Mouse (Mus musculus) ES-E14 (cell line): Measurements from ENCODE around the gene Mfap2.

Experiments used
- CHD2 ChIP-seq: IDR thresholded peaks from 2 replicates; pipeline ENCODE4 v1.6.1; 2014; ENCODE audit warnings: mild to moderate bottlenecking, low read depth, low read length, inconsistent platforms
- HCFC1 ChIP-seq: IDR thresholded peaks from 2 replicates; pipeline ENCODE4 v1.6.1; 2012; ENCODE audit warnings: low read length, inconsistent platforms, borderline replicate concordance; ENCODE audit not compliant: insufficient read depth
- MAFK ChIP-seq: IDR thresholded peaks from 2 replicates; pipeline ENCODE4 v1.6.1; 2014; ENCODE audit warnings: mild to moderate bottlenecking, low read depth, low read length, inconsistent platforms; ENCODE audit not compliant: insufficient read depth
- ZC3H11A ChIP-seq: IDR thresholded peaks from 2 replicates; pipeline ENCODE4 v1.6.1; 2012; ENCODE audit warnings: low read depth, mild to moderate bottlenecking, inconsistent platforms, low read length, borderline replicate concordance
- ZNF384 ChIP-seq: IDR thresholded peaks from 2 replicates; pipeline ENCODE4 v1.6.1; 2012; ENCODE audit warnings: low read depth, low read length, inconsistent platforms

GRCm38 (mm10) chr4:141010118-141010517 is at the start of gene Mfap2:
- TF ChIP-seq HCFC1 (no peak), MAFK (no peak), ZC3H11A (no peak), CHD2 (no peak), ZNF384 (no peak)
